Mouse (Mus musculus) left cerebral cortex, adult 18-20 months (tissue): ENCODE results near the gene Fbp2. TPM values are rescaled to one million over a fixed set of nuclear protein-coding genes. Genes with fewer than 3 reads are reported as not detected.

Experiments used
- DNase-seq, 2 experiments: peaks; one replicate each; pipeline ENCODE4 v3.0.0; 2021 to 2022; ENCODE audit warnings: low spot score in 2 of 2, mixed read lengths in 1 of 2
- long read RNA-seq, 2 experiments: library from polyadenylated mRNA; stranded (forward); transcript quantifications; one replicate each; pipeline ENCODE4 v2.0.0; 2021
- total RNA-seq, 2 experiments: library from RNA; stranded (reverse); gene quantifications; 2 replicates each; pipeline ENCODE4 v1.2.3; 2021

Gene Fbp2
- total RNA-seq, result not detected
- long read RNA-seq, experiment 1, result 0 reads
- long read RNA-seq, experiment 2, result 0 reads

DNA sequence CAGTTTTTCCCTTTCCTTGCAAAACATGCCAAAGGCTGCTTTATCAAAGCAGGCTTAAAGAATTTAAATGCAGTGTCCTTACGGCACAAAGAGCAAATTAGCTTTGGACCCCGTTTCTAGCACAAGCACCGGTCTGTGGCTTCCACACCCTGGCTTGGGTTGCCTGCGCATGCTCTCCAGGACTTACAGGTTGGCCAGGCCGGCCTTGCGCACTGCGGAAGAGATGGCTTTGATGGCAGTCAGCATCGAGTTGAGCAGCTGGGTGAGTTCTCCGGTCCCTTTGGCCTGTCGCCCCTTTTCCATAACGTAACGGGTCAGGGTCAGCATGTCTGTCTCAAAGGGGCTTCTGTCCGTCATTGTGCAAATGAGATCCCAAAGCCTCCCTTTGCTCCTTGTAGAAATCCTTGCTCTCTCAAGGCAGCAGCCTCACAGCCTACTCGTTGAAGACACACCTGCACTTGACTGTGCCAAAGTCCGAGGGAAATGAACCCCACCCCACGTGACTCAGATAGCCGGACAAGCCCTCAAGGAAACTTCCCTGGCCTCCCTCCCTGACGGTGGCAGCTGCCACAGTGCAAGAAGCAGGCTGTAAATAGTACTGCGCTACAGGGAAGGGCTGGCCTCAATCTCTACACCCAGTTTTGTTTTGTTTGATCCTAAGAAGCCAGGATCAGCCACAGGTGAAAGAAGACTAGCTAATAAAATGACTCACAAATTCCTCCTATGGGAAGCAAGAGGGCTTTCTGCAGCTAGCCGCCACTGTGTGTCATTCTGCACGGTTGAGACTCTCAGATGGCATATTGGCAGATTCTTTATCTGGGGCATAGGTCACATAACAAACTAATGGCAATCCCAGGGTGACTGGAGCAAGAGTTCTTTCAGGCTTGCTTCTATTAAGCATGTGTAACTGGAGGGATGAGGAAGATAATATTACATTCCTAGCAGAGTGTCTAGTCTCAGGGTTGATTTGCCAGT is at the start of gene Fbp2:
Fbp2 (minus strand) TSS at position 482 of the 975 bp plus-strand sequence.
- DNase-seq, result no peak

DNA sequence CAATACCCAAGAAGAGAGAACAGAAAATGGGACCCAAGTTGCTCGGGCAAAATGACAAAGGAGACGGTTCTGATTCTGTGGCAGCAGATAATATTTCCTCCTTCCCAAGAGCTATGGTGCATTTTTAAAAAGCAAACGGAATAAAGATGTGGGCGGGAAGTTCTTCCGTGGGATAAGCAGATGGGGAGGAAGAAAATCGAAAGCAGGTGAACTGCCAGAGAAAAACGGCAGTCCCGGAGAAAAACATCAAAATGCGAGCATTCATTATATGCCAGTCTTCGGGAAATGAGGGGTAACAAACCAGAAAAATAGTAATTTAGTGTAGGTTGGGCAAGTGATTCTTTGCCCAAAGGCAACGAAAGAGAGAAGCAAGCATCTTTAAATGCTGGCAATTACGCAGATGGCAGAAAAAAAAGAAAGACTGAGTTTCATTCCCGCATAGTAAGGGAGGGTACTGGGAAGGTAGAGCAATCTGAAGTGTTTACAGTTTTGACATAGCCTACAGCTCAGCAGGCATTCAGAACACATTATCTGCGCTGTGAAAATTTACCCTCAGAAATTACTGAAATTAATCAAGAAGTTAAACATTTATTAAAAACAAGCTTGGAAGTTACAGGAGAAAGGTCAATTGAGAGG is 49.4 kb upstream of the Fbp2 start:
- peak in 1 of 2 experiments; percentile 20 for DNase-seq

DNA sequence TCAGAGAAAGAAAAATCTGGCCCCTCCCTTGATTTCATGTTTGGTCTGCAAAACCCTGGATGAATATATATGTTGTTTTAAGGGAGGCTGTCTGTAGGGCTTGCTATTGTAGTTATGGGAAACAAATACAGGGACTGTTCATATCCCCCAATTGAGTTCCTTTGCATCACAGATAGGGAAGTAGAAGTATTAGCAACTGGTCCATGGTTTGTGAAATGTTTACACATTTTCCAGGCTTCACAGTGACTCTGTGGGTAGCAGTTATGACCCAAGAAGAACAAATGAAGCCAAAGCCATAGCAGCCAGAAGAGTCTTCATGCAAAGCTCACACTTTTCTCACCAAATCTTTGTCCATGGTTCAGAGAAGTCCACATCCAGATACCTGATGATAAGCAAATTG is 42.9 kb upstream of the Fbp2 start:
- DNase-seq, result no peak

DNA sequence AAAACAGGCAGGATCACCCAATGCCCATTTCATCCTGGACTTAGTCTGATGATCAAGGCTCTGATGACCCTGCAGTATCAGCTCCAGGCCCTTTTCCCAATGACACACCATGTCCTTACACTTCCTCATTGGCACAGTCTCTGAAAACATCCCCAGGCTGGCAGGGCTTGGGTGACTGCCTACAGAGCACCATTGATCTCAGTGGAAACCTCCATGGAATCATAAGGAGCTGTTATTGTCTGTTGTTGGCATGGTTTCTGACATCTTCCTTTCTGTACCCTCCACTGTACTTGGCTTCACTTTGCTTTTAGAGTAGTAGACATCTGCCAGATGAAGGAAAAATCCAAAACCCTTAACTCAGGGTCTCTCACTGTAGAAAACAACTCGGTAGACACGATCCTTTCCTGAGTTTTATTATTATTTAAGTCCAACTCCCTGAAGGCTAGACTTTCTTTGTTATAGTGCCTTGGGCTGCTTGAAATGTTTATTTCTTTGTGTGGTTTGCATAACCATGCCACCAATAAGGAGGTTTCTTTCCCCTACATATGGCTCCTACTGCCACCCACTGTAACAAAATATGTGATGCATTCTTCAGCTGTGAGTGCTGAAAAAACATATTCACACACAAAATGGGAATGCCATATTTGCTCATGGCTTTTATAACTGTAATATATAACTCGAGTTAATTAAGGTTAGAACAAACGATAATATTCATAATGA is 39.9 kb upstream of the Fbp2 start:
- no peak for DNase-seq

DNA sequence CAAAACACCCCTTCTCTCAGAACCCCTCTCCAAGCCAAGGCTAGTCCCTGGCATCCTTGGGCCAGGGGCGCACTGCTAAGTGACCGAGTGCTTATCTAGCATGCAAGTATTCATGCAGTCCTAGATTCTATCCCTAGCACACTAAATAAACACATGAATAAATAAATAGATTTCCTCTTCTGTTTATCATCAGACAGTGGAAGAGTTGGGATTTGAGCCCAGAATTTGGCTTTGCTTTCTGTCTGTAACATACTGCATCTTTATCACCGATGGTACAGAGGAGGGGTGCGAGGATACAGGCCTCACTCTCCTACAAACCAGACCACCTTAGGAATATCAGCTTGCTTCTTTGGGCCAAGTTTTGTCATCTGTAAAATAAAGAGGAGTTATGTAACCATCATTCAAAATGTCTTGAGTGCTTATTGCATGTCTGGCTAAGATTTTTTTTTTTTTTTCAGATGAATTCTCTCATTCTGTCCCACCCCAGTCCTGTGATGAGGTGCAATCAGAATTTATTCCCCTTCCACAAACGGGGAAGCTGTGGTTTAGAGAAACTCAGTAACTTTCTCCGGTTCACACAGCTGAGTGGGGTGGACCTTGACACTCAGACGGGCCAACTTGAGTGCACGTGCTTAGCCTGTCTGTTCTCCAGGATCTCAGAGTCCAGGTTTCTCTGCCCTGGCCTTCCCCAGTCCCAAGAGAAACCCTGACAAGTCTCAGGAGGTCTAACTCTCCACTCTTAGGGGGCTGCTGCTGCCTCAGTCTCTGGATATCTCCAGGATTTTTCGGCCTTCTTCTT is 35.0 kb upstream of the Fbp2 start:
- no peak for DNase-seq

DNA sequence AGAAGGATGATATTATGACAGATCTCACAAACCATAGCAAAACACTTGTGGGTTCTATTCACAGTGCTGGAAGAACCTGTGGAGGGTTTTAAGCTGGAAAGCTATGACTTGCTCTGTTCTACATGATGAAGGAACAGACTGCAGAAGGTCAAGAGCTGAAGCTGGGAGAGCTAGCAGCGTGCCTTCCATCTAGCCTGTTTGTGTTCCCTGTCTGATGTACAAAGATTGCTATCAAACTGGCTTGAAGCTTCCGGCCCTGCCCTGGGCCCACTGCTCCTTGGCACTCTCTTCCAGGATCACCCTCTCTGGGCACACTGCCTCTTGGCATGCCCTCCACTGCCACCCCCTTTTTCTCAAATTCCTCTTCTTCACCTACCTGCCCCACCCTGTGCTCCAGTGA is 31.1 kb upstream of the Fbp2 start:
- DNase-seq, result no peak

DNA sequence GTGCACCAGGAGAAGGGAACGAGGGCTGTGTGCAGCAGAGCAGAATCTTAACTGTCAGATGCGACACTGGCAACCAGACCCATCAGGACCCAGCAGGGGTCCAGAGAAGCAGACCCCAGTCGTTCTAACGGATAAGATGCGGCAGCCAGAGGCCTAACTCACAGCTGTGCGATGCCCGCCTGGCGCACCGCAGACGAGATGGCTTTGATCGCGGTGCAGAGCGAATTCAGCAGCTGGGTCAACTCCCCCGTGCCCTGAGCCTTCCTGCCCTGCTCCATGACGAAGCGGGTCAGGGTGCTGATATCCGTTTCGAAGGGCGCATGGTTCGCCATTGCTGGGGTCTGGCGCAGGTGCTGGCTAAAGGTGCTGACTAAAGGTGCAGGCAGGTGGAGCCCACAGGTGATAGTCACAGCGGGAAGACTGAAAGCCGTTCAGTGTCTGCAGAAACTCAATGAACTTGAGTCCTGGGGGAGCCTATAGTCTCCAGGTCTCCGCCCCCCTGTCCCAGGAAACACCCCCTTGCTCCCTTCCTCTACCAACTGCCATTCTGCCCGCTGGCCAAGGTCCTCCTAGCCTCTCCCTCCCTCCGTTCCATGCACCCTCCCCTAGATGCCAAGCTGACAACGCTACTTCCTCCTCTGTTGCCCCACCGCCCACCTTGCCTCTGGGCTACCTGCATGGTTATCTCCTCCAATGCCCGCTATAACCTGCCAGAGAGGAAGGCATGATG is 29.7 kb upstream of the Fbp2 start, which contains the start of gene Fbp1:
Fbp1 (minus strand) TSS at position 571 of the 730 bp plus-strand sequence.
- no peak for DNase-seq

DNA sequence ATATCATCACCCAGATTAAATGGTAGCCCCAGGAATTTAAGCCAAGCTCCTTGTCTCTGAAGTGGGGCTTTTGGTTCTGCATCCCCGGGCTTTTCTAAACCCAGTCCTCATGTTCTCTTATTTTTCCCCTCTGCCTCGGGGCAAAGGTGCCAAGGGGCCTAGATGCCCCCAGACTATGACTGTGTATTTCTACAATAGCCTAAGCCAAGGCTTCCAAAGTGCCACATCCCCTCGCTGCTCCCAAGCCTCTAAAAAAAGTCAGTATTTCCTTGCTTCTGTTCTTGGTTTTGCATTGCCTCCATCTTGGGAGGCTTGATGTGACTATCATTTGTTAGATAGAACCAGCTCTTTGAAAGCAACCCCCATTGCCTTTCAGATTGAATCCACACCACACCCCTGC is 26.3 kb upstream of the Fbp2 start:
- no peak for DNase-seq

DNA sequence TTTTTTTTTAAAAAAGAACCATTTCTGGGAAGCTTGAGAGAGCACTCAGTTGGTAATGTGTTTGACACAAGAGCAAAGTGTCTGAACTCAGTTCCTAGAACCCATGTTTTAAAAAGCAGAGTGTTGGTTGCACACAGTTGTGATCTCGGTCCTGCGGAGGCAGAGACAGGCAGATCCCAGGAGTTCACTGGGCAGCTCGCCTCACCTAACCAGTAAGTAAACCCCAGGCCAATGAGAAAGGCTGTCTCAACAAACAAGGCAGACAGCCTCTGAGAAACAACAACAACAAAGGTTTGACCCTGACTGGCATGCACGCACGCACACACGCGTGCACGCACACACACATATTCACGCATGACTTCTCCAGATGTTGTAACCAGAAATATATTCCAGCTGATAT is 25.7 kb upstream of the Fbp2 start:
- DNase-seq, result no peak

DNA sequence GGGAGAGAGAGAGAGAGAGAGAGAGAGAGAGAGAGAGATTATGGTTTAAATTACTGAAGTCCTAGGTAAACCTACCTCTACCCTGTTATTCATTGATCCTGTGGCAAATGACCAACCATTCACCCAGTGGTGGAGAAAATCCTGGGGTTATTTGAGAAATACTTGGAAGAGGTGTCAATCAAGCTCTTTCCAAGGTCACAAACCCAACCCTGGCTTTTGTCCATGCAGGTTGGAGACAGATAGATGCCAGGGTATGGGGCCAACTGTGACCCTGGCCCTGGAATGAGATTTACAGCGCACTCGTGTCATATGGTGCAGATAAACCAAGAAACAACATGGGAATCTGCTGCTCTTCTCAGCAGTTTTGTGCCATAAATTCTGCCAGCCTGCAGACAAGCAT is 25.2 kb upstream of the Fbp2 start:
- DNase-seq, result no peak

DNA sequence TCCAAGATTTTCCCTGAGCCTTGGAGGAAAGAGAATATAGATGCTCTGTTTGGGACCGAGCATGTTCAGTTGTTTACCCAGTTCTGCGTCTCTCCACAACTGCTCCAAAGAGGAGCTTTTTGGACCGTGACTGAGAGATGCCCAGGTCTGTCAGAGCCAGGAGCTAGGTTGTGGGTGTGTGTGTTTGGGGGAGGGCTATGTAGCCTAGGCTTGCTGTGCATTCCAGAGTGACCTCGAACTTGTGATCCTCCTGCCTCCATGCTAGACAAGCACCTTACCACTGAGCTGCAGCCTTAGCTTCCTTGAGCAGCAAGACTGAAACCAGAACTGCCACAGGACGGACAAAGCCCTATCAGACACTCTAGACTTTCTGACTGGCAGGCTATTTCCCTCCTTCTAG is 24.6 kb upstream of the Fbp2 start:
- DNase-seq, result no peak

DNA sequence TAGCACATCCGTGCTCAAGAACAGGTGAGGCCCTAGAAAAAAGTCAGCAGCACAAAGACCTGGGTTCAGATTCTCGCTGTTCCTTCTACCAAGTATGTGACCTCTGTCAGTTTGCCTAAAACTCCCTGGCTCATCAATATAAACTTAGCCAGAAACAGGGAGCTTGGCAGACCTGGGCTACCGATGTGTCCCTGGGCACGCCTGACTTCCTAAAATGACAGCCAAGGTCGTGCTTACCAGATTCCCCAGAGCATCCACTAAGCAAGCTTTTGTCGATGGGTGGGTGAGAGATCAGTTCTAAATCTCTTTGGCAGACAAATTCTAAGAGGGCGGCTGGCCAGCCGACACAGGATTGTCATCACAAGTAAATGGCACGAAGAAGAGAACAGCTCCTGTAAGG is 23.1 kb upstream of the Fbp2 start:
- DNase-seq, result no peak

DNA sequence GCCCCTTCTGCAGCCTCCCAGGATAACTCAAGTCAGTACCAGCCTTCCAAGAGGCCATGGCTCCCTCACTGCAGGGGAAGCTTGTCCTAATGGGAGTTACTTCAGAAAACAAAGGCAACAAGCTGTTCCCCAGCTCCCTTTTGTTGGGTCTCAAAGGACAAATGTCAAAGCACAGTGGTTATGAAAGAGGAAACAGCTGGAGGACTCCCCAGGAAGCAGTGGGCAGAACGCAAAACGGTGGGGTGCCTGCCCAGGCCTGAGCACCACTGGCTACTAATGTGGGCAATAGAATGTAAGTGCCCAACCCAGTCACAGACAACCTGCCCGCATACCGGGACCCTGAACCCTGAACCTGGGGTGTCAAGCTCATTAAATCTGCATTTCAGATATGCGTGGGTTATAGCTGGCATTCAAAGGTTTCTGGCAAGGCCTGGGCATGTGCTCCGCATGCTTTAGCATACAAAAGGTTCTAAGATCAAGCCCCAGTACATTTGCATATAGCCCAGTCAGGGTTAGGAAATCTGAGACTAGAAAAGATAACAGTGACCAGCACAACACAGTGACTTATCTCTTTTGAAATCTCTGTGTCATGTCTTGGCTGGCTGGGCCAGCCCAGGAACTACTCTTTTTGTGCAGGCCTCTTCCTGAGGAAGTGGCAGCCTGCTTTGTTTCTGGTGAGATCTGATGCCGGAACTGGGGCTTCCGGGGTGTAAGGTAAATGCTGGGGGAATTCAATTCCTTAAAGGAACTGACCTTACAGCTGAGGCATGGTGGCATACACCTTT is 21.8 kb upstream of the Fbp2 start:
- no peak for DNase-seq

DNA sequence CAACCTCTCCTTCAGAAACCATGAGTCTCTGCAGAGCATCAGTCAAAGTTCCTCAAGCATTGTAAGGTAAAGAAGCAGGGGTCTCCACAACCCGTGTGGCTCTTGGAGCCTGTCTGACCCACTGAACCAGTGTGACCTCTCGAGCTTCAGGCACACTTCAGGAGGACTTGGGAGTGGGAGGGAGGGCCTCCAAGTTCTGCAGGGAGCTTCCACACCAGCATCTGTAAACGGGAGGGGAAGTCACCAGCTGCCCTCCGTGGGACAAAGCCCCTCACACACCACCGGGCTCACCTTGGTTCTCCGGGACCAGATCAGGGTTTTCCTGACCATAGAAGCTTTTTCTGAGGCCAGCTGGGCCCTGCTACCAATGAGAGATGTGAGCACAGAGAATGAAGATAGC is 21.2 kb upstream of the Fbp2 start:
- no peak for DNase-seq

DNA sequence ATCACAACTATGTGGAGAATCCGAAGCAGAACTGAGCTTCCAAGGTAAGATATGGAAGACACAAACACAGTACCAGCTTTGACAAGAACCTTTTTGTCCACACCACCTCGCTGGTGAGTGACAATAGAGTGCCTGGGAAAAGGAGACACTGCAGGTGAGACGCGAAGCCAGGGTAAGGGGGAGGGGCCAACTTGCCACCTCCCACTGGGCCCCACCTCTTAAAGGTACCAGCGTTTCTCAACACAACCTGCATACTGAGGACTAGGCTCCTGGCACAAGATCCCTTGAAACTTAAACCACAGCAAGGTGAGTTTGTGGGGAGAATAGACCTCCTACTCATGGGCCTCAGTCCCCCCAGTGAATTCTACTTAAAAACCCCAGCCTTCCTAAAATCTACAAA is 19.0 kb upstream of the Fbp2 start:
- no peak for DNase-seq

DNA sequence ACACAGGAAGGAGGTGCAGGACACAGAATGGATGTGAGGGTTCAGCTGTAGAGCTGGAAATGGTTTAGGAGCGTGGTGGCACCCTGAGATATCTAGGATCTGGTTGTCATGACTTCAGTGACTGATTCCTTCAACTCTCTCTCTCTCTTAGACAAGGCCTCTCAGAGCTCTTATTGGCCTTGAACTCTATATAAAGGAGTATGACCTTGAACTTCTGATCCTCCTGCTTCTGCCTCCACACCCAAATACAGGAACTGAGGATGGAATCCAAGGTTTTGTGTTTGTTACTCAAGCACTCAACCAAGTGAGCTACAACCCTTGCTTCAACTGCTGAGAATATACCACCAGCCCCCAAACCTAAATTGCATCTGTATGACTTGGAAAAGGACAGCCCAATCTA is 17.9 kb upstream of the Fbp2 start:
- no peak for DNase-seq

DNA sequence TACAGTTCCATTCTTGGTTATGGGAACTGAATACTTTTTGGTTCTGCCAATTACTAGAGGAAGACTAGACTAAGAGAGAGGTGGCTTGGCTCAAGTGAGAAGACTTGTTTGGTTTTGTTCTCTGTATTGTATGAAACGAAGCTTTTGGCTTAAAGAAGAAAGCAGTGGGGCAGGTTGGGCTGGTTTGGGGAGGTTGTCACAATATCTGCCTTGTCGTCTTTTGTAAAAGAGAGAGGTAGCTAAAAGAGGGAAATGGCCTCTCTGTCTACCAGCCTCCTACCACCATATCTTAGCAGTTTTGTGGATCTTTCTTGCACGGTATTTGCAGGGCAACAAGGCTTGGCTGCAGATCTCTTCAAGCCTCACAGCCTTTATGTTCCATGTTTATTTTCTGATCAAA is 14.0 kb upstream of the Fbp2 start:
- no peak for DNase-seq

DNA sequence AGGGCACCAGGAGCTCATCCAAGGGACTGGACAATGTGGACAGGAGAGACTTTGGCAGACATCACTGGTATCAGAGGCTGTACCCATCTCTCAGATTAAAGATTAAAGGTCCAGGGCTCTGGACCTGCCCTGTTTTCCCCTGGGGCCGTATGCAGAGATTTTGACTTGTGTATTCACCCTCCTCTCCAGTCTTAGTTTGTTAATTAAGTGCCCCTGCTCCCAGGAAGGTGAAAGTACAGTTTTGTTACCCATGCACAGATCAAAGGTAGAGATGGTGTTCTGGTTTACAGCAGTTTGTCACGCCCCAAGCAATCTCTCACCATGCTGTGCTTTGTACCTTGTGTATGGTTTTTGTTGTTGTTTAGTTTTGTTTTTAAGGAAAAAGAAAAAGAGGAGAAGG is 12.4 kb upstream of the Fbp2 start:
- no peak for DNase-seq

DNA sequence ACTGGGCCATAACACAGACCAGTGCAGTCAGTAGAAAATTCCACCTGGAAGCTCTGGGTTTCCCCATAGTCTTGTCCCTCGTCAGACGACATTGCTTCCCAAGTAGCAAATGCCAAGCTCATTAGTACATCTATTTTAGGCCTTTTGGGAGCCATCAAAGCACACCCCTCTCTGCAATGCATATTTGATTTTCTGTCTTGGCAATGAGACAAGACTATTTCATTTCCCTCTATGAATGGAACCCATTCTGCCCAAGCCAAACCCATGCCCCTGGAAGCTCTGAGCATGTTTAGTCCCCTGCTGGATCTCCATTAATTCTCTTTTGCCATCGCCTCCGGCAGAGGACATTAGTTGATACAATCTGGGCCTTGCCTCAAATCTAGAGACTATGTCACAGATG is 8.6 kb upstream of the Fbp2 start:
- DNase-seq, result no peak
